Mouse (Mus musculus): ENCODE data around the gene Fam57a. TPM values are rescaled to one million over a fixed set of nuclear protein-coding genes. Genes with fewer than 3 reads are reported as not detected.
A peak's percentile ranks its signal among the peaks of the same experiment; 100 is the strongest.
"Not testable (repeated sequence)": the region's sequence is repeated elsewhere in the genome, so short reads cannot be mapped to it uniquely, and the experiment has no call there.

Gene Fam57a
- total RNA-seq, 2 experiments from 2014 or later: 16.8 to 17.4 TPM

GRCm38 (mm10) chr11:76178726-76179494 lies 561 bp upstream of the Fam57a start:
- peak; percentile 19 to 53 for DNase-seq (ENCODE audit: low spot score in 2 of 2)

- no peak for DNase-seq (ENCODE audit: low spot score in 2 of 2)
Measured at GRCm38 (mm10) chr11:76180146-76180540, 672 bp downstream of the Fam57a start.

DNA sequence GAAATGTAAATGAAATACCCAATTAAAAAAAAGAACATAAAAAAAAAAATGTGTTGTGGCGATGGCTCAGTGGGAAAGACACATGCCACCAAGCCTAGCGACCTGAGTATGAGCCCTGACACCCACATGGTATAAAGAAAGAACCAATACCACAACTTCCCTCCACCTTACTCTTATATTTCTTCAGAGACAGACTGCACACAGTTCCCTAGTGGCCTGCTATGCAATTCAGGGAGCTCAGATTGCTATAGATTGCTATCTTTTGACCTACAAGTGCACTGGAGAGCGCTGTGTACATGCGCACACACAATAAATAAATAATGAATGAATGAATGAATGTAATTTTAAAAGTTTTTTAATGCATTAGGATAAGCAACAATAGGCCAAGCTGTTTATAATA lies 4.3 kb downstream of the Fam57a start:
- DNase-seq (ENCODE audit: low spot score in 2 of 2): no peak

GRCm38 (mm10) chr11:76186908-76187307 lies 7.4 kb downstream of the Fam57a start:
- no peak for DNase-seq (ENCODE audit: low spot score in 2 of 2)

- no peak for DNase-seq (ENCODE audit: low spot score in 2 of 2)
Measured at GRCm38 (mm10) chr11:76196275-76196976, 17.0 kb downstream of the Fam57a start.

DNA sequence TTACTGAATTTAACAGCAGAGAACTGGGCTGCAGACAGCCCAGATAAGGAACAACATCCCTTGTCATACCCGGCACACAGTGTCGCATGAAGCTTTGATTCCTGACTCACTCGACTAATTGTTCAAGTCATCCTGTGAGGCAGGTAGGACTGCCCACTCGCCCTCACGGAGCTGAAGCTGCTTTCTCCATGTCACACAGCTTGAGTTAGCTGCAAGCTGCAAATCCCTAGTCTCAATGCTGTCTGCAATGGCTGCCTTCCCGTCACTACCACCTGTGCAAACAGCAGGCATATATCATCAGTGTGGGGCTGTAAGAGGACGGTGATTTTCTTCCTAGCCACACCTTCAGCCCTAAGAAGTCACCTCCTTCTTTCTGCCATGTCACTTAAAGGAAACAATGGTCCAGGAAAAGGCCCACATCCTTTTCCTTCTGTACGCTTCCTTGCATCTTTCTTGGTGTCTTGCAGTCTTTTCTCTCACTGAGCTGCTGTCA lies 17.6 kb downstream of the Fam57a start:
- no peak for DNase-seq (ENCODE audit: low spot score in 2 of 2)

GRCm38 (mm10) chr11:76201761-76202674 lies 22.5 kb downstream of the Fam57a start:
- peak; percentile 80 to 89 for DNase-seq (ENCODE audit: low spot score in 2 of 2)

DNA sequence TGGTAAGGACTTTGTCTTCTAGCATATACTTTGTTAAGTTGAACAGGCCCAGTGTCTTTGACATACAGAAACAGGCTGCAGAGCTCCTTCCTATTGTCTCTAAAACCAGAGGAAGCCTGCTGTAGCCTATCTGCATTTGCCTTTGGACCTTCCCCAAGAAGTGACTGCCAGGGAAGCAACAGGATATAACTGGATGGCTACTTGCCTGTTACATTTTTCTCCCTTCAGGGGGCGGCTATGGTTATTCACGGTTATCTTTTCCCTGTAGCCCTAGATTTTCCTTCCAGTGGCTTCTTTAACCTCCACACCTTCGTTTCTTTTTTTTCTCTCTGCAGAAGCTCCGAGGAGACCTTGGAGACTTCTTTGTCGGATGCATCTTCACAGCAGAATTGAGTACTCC lies 27.3 kb downstream of the Fam57a start:
- DNase-seq (ENCODE audit: low spot score in 2 of 2): no peak

DNA sequence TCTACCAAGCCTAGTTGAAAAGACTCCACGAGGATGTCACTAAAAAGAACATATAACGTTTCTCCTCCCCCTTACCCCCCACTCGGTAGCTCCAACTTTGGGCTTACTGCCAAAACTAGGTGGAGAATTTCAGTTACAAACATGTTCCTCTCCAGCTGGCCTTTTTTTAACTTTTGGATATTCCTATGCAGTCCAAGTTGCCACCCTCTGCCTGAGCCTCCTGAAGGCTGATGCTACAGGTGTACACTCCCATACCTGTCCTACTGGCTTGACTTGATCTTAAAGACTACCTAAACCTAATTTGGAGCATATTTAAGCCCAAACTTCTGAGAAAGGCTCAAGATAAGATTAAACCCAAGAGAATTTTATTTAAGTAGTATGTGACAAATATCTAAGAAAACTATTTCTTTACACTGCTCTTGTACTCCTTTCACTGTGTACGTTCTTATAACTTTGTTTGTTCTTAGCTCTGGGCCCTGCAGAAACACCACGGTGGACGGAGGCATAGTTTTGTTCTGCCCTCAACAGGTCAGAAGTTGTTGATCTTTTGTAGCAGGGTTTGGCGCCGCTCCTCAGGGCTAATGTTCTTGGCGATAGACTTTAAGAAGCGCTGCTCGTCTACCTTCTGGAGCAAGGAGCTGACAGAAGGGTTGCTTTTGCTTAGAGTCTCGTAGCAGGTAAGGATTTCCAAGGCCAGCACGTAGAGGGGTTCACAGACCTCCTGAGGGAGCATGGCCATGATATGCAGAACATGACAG lies 30.9 kb downstream of the Fam57a start:
- no peak for DNase-seq (ENCODE audit: low spot score in 2 of 2)

DNA sequence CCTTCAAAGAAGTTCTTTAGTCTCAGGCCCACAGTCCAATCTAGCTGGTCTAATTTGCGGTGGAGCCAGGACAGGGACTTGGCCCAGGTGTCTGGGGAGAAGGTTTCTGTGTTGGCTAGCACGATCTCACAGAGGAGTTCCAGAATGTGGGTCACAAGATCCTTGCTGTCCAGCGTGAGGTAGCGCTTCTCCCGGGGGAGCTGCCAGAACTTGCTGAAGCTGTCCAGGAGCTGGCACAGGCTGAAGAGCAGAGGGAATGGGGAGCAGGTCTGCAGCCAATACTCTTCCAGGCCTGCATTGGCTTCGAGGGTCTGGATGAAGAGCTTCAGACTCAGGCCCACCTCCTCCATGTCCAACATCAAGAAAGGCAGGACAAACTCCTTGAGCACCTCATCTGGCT lies 32.1 kb downstream of the Fam57a start:
- not testable (repeated sequence) for DNase-seq (ENCODE audit: low spot score in 2 of 2)

- DNase-seq (ENCODE audit: low spot score in 2 of 2): no peak
Measured at GRCm38 (mm10) chr11:76213841-76214240, 34.4 kb downstream of the Fam57a start.

GRCm38 (mm10) chr11:76215011-76215410 lies 35.5 kb downstream of the Fam57a start:
- no peak for DNase-seq (ENCODE audit: low spot score in 2 of 2)

DNA sequence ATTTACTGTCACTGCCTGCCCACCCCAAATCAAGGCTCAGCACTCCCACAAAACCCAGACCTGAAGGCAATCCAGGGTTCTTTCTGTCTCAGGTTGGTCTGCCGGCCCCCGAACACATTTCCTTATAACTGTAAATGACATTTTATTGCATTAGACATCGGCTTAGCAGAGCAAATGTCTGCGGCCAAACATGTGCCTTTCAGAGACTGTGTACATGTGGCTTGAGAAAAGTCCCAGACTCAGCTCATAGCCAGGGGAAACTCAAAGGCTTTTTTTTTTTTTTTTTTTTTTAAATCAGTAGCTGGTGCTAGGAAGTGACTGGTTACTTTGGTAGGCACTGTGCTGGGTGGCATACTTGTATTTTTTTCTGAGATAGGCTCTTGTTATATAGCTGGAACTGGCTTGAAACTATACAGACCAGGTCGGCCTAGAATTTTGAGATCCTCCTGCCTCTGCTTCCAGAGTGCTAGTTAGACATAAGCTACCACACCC lies 36.6 kb downstream of the Fam57a start:
- DNase-seq (ENCODE audit: low spot score in 2 of 2): no peak

- peak in 1 of 2 experiments; percentile 20 for DNase-seq (ENCODE audit: low spot score in 2 of 2)
Measured at GRCm38 (mm10) chr11:76216681-76217389, 37.4 kb downstream of the Fam57a start.

GRCm38 (mm10) chr11:76217390-76217800 lies 37.9 kb downstream of the Fam57a start, which contains the start of the genes Dbil5 and Gemin4:
Dbil5 (plus strand) TSS chr11:76217608.
Gemin4 (minus strand) TSS chr11:76217664.
- DNase-seq (ENCODE audit: low spot score in 2 of 2): peak; percentile 97 to 99

DNA sequence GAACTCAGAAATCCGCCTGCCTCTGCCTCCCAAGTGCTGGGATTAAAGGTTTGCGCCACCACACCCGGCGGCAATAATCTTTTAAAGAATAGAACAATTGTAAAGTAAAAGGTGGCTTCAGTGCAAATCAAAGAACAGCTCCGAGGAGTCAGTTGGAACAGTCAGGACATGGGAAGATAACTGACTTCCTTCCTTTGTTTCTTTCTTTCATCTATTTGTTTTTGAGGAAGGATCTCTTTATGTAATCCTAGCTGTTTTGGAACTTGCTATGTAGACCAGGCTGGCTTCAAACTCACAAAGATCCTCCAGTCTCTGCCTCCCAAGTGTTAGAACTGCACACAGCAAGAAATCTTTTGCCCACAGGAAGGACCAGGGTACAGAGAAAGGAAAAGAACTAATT lies 45.2 kb downstream of the Fam57a start:
- DNase-seq (ENCODE audit: low spot score in 2 of 2): no peak

DNA sequence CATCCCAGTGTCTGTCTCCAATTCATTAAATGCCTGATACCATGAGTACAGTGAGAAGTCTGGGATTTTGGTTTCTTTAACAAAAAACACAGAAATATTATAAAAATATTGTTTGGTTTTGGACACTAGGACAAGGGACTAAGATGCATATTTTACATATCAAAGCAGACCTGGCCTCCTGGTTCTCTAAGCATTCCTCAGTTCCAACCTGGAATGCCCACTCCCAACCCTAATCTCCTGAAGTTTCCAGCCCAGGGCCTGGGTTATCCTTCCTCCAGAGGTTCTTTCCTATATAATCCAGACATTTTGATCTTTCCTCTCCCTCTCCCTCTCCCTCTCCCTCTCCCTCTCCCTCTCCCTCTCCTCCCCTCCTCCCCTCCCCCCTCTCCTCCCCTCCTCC lies 45.6 kb downstream of the Fam57a start:
- DNase-seq (ENCODE audit: low spot score in 2 of 2): no peak

- DNase-seq (ENCODE audit: low spot score in 2 of 2): no peak
Measured at GRCm38 (mm10) chr11:76236136-76236535, 56.7 kb downstream of the Fam57a start.

- DNase-seq (ENCODE audit: low spot score in 2 of 2): no peak
Measured at GRCm38 (mm10) chr11:76239750-76240149, 60.3 kb downstream of the Fam57a start.

Measured in left cerebral cortex, adult 18-20 months (tissue).